Mouse (Mus musculus): ENCODE measurements around the gene Rit1.
A peak's percentile ranks its signal among the peaks of the same experiment; 100 is the strongest.

GRCm38 (mm10) chr3:88685958-88686451 lies 30.6 kb upstream of the Rit1 start:
- no peak for TF ChIP-seq EP300 (IDR thresholded peaks at IDR 0.05; ENCODE audit: low read depth)
- peak; percentile 4; the same call in 1 of the 2 replicates for TF ChIP-seq CTCF (IDR thresholded peaks at IDR 0.05; ENCODE audit: low read depth)

Measured in heart, postnatal 0 days (tissue).